Mouse (Mus musculus) small intestine, adult 2 months (tissue): ENCODE measurements around the gene Ccnb2. TPM values are rescaled to one million over a fixed set of nuclear protein-coding genes. Genes with fewer than 3 reads are reported as not detected.
"Not testable (repeated sequence)": the region's sequence is repeated elsewhere in the genome, so short reads cannot be mapped to it uniquely, and the experiment has no call there.

Experiments used
- H3K27ac ChIP-seq: fragments of 200-500 bp; 2 replicates; pipeline ENCODE4 v1.5.1; 2012; ENCODE audit warnings: low read depth, low read length, control low read depth, inconsistent platforms; ENCODE audit not compliant: insufficient read depth
- H3K27me3 ChIP-seq: fragments of 200-500 bp; 2 replicates; pipeline ENCODE4 v1.6.1; 2012; ENCODE audit warnings: mild to moderate bottlenecking, moderate library complexity, low read length, inconsistent platforms; ENCODE audit not compliant: control insufficient read depth, insufficient read depth
- H3K36me3 ChIP-seq: fragments of 200-500 bp; 2 replicates; pipeline ENCODE4 v1.6.1; 2012; ENCODE audit warnings: mild to moderate bottlenecking, low read length, control low read depth, inconsistent platforms; ENCODE audit not compliant: control insufficient read depth, insufficient read depth
- H3K4me1 ChIP-seq: fragments of 200-500 bp; 2 replicates; pipeline ENCODE4 v1.6.1; 2012; ENCODE audit warnings: low read length, inconsistent platforms, mixed read lengths; ENCODE audit not compliant: control insufficient read depth, insufficient read depth, insufficient read length
- H3K4me3 ChIP-seq: fragments of 200-500 bp; 2 replicates; pipeline ENCODE4 v1.5.1; 2012; ENCODE audit warnings: low read depth, mild to moderate bottlenecking, control low read depth, inconsistent platforms, low read length, moderate library complexity
- CTCF ChIP-seq: fragments of 200-500 bp; IDR thresholded peaks from 2 replicates; pipeline ENCODE4 v1.5.1; 2012; ENCODE audit warnings: low read depth, mild to moderate bottlenecking, control low read depth, inconsistent platforms, low read length, moderate library complexity, mixed read lengths; ENCODE audit not compliant: insufficient replicate concordance, insufficient read length; ENCODE audit errors: extremely low read depth
- POLR2A ChIP-seq: fragments of 200-500 bp; IDR thresholded peaks from 2 replicates; pipeline ENCODE4 v1.6.1; 2012; ENCODE audit warnings: low read depth, mild to moderate bottlenecking, control low read depth, inconsistent platforms, low read length, moderate library complexity
- WGBS: fragments of 180-500 bp; shearing (Covaris S2); methylation state at CpG from one replicate; pipeline ENCODE4 v1.1.7; 2018; 5-methylcytosine and 5-hydroxymethylcytosine counted together
- polyA plus RNA-seq: library from polyadenylated mRNA; depleted of rRNA; stranded (reverse); fragments of >200 nt; gene quantifications from 2 replicates; pipeline ENCODE4 v1.2.3, GENCODE M21; 2012; rRNA removed

Ccnb2 gene
- 6.4 and 17.6 TPM in 2 replicates for polyA plus RNA-seq

GRCm38 (mm10) chr9:70421257-70422056 lies at the start of gene Ccnb2:
TSS of gene Ccnb2 (minus strand) at chr9:70421547.
- WGBS = 1% methylated on average over 45 of the region's 45 CpGs
- H3K4me1 ChIP-seq = peaks cover 3% of the 10 kb centered on the region; the same call in 1 of the 2 replicates
- H3K27ac ChIP-seq = no peak within 1 kb of the TSS
- peak within 1 kb of the TSS; percentile 69 for H3K4me3 ChIP-seq
- TF ChIP-seq CTCF (no peak), POLR2A (no peak)
- H3K27me3 ChIP-seq = no peaks in the 10 kb centered on the region
- peaks cover 13% of the 10 kb centered on the region for H3K36me3 ChIP-seq

- not testable (repeated sequence) for H3K27ac ChIP-seq, H3K27me3 ChIP-seq, H3K4me1 ChIP-seq, H3K4me3 ChIP-seq
- WGBS = 94% methylated on average over 13 of the region's 13 CpGs
- peaks cover 25% of the 10 kb centered on the region for H3K36me3 ChIP-seq
These were observed 41.7 kb upstream of the Ccnb2 start for GRCm38 (mm10) chr9:70463091-70463490.

GRCm38 (mm10) chr9:70452371-70452770 lies 31.0 kb upstream of the Ccnb2 start:
- Histone ChIP-seq H3K27me3 (no peaks in the 10 kb centered on the region), H3K27ac (no peak overlapping the region), H3K4me1 (no peaks in the 10 kb centered on the region), H3K36me3 (peaks cover 41% of the 10 kb centered on the region), H3K4me3 (no peak overlapping the region)
- 91% methylated on average over 2 of the region's 2 CpGs for WGBS
- TF ChIP-seq POLR2A (no peak), CTCF (no peak)

- Histone ChIP-seq H3K4me1 (no peaks in the 10 kb centered on the region), H3K36me3 (peaks cover 38% of the 10 kb centered on the region), H3K27me3 (no peaks in the 10 kb centered on the region), H3K4me3 (no peak overlapping the region), H3K27ac (no peak overlapping the region)
- WGBS = 59% methylated on average over 5 of the region's 5 CpGs
- TF ChIP-seq CTCF (no peak), POLR2A (no peak)
These were observed 27.7 kb upstream of the Ccnb2 start for GRCm38 (mm10) chr9:70449072-70449471.

GRCm38 (mm10) chr9:70439959-70440358 lies 18.6 kb upstream of the Ccnb2 start:
- 82% methylated on average over 4 of the region's 4 CpGs for WGBS
- Histone ChIP-seq H3K36me3 (peaks cover 53% of the 10 kb centered on the region), H3K4me3 (no peak overlapping the region), H3K4me1 (no peaks in the 10 kb centered on the region), H3K27ac (no peak overlapping the region), H3K27me3 (no peaks in the 10 kb centered on the region)
- TF ChIP-seq POLR2A = no peak
- TF ChIP-seq CTCF = no peak

- Histone ChIP-seq H3K4me3 (no peak overlapping the region), H3K36me3 (peaks cover 19% of the 10 kb centered on the region), H3K27ac (no peak overlapping the region), H3K27me3 (no peaks in the 10 kb centered on the region), H3K4me1 (peaks cover 3% of the 10 kb centered on the region; the same call in 1 of the 2 replicates)
- TF ChIP-seq POLR2A = no peak
- WGBS = 97% methylated on average over 2 of the region's 2 CpGs
These were observed 1.3 kb upstream of the Ccnb2 start for GRCm38 (mm10) chr9:70422661-70423060.

GRCm38 (mm10) chr9:70416412-70416811 lies 4.9 kb downstream of the Ccnb2 start:
- H3K36me3 ChIP-seq = peaks cover 21% of the 10 kb centered on the region
- WGBS = 70% methylated on average over 3 of the region's 3 CpGs
- TF ChIP-seq POLR2A (no peak), CTCF (peak; percentile 64; the same call in 1 of the 2 replicates)
- peaks cover 3% of the 10 kb centered on the region; the same call in 1 of the 2 replicates for H3K4me1 ChIP-seq
- H3K4me3 ChIP-seq = no peak overlapping the region
- H3K27me3 ChIP-seq = no peaks in the 10 kb centered on the region
- no peak overlapping the region for H3K27ac ChIP-seq
